Mouse (Mus musculus): ENCODE measurements around the gene Casp3. TPM values are rescaled to one million over a fixed set of nuclear protein-coding genes. Genes with fewer than 3 reads are reported as not detected.

Gene Casp3
- total RNA-seq, 2 experiments from 2014 or later = 2.3 to 3.1 TPM

- DNase-seq = no peak
Measured at GRCm38 (mm10) chr8:46680671-46681365, 63.7 kb downstream of the Casp3 start.

GRCm38 (mm10) chr8:46686664-46687336, 69.7 kb downstream of the Casp3 start:
- peak; percentile 87 for DNase-seq

Other genes starting within 250 kb of the Casp3 start
- gene Acsl1, start 146.3 kb upstream of the Casp3 start, total RNA-seq (2021) = 100 to 1,000 TPM; 251 to 347 TPM
- 1 to 10 TPM in 1 of 2 experiments, under 1 TPM in 1; 0.41 to 1.2 TPM for gene Cenpu, start 65.3 kb upstream of the Casp3 start, total RNA-seq (2021)
- gene Primpol, start 79 bp upstream of the Casp3 start, total RNA-seq (2021) = 1 to 10 TPM; 1.2 to 2.0 TPM
- 10 to 100 TPM; 27.4 to 29.6 TPM for gene Irf2, start 122.4 kb downstream of the Casp3 start, total RNA-seq (2021)